Mouse (Mus musculus) heart, adult 9 months (tissue): ENCODE data around the gene 4931440F15Rik.
"Not testable (repeated sequence)": the region's sequence is repeated elsewhere in the genome, so short reads cannot be mapped to it uniquely, and the experiment has no call there.

ENCODE experiments used
- DNase-seq, 2 experiments: peaks; one replicate each; pipeline ENCODE4 v3.0.0; 2022; ENCODE audit warnings: low spot score in 2 of 2

4931440F15Rik gene

DNA sequence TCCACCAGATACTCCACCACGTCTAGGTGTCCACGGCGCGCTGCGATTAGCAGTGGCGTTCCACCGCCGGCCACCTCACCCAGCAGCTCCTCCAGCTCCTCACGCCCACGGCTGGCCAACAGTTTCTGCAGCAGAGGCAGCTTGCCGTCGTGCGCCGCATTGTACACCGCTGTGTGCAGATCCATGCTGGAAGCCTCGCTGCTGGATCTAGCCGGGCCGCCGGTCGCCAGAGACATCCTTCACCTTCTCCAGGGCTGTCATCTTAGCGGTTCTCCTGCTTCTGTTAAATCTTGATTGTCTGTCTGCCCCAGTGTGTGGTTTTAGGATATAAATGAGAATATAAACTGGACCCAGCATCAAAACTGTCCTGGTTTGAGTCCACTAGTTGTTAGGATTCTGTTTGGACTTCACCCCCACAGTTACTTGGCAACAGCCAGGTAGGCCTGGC is at the start of gene 4931440F15Rik:
4931440F15Rik (minus strand) TSS at position 398 of the 448 bp plus-strand sequence.
- not testable (repeated sequence) for DNase-seq

GRCm38 (mm10) chr11:29874781-29875180 is 49.3 kb upstream of the 4931440F15Rik start:
- peak; percentile 4 to 35 for DNase-seq

- DNase-seq, result no peak
These were observed 44.7 kb upstream of the 4931440F15Rik start for GRCm38 (mm10) chr11:29870174-29870573.

DNA sequence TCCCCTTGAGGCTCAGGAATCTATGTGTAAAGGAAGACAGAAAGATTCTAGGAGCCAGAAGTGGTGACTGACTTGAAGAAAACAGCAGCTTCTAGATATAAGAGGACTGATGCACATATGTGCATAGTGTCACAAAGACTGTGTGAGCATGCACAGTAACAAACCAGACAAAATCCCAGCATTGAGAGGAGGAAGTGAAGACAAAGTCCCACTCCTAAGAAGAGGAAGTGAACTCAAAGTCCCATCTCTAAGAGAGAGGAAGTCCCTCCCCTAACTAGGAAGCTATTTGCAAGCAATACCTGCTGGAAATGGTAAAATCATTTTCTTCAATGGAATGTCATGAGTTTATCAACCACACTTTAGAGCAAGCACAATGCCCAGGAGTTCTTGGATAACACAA is 38.8 kb upstream of the 4931440F15Rik start:
- DNase-seq, result no peak

DNA sequence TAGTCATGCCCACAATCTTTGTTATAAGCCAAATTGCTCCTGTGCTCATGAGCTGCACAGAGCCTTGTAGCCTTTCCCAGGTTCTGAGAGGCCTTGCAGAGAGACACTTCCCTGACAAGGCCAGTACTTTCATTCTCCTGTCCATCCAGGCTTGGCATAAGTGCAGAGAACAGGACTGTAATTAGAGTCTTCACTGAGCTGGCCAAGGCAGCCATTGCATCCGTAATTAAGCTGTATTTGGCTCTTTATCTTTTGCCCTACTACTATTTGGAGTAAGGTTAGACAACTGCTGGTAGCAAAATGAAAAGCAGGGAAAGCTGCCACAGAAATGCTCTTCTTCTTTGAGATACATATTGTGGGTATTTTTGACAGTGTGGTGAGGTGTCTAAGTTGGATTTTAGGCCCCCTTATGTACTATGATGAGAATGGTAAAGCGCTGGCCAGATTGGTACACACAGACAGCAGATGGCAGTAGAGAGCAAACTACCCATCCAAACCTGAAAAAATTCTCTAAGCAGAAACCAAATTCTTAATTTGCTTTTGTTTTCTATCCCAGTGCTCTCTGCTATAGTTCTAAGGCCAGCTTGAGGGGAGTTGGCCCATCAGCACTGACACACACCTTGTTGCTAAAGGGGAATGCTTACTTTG is 36.4 kb upstream of the 4931440F15Rik start:
- peak in 1 of 2 experiments; percentile 21 for DNase-seq

- DNase-seq, result no peak
These were observed 35.6 kb upstream of the 4931440F15Rik start for GRCm38 (mm10) chr11:29861040-29861439.

DNA sequence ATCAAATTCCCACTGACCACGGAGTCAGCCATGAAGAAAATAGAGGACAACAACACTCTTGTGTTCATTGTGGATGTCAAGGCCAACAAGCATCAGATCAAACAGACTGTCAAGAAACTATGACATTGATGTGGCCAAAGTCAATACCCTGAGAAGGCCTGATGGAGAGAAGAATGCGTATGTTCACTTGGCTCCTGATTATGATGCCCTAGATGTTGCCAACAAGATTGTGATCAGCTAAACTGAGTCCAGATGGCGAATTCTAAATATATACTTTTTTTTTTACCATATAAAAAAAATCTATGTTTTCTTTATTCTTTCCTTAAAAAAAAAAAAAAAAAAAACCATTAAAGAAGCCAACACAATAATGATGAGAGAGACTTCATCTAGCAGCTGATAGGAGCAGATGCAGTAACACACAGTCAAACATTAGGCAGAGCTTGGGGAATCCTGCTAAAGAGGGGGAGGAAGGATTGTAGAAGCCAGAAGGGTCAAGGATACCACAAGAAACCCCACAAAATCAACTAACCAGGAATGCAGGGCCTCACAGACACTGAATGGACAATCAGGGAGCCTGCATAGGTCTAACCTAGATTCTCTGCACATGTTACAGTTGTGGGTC is 15.2 kb upstream of the 4931440F15Rik start:
- no peak for DNase-seq

GRCm38 (mm10) chr11:29839781-29840180 is 14.3 kb upstream of the 4931440F15Rik start:
- DNase-seq, result peak; percentile 81 to 90

- no peak for DNase-seq
These were observed 11.6 kb upstream of the 4931440F15Rik start for GRCm38 (mm10) chr11:29837066-29837465.

- DNase-seq, result no peak
These were observed 2.3 kb upstream of the 4931440F15Rik start for GRCm38 (mm10) chr11:29827729-29828128.

DNA sequence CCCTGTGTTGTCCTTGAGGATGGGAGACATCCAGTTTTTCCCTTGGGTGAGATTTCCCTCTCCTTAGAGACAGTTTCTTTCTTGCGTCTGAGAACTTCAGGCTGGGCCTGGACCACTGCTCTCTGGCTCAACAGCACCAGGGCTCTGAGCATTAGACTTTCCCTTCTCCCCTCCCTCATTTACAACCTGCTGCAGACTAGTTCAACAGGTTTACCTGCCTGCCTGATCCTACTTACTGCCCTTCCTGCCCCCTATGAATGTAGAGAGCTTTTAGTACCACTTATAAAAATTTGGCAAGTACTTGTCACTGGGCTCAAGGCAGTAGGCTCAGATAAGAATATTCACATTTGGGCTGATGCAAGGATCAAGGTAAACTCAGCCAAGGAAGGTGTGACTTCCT is 533 bp upstream of the 4931440F15Rik start:
- DNase-seq, result no peak

GRCm38 (mm10) chr11:29824474-29825270 is 796 bp downstream of the 4931440F15Rik start:
- DNase-seq, result not testable (repeated sequence)

DNA sequence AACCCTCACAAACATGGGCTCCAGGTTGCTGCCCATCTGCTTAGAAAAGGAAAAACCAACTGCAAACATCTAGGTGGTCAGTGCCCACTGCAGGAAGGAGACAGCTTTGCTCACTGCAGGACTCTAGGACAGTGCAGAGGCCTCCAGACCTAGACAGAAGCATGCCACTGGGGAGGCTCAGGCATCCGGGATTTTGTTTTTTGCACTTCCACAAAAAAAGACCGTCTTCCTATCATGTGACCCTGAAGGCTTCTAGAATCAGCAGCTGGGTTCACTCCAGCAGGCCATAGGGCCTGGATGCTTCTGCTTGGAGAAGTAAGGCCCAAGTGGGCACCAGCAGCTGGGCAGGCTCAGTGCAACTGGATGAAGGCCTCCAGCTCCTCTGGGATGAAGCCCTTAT is 2.3 kb downstream of the 4931440F15Rik start:
- no peak for DNase-seq

- no peak for DNase-seq
These were observed 9.8 kb downstream of the 4931440F15Rik start for GRCm38 (mm10) chr11:29815670-29816069.

DNA sequence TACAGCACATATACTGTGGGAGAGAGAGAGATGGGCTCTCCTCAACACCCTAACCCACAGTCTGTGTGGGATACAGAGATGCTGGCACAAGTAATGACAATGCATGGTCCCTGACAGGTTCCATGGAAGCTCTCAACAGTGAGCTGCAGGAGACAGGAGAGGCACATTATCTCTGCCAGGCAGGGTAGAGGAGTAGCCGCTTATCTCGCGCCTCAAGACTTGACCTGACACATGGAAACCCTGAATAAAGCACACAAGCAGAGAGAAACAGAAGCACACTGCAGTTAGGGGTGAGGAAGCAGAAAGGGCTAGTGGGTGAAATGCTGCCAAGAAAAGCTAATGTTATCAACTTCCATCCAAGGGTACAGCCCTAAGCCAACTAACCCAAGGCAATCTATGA is 10.2 kb downstream of the 4931440F15Rik start:
- no peak for DNase-seq

DNA sequence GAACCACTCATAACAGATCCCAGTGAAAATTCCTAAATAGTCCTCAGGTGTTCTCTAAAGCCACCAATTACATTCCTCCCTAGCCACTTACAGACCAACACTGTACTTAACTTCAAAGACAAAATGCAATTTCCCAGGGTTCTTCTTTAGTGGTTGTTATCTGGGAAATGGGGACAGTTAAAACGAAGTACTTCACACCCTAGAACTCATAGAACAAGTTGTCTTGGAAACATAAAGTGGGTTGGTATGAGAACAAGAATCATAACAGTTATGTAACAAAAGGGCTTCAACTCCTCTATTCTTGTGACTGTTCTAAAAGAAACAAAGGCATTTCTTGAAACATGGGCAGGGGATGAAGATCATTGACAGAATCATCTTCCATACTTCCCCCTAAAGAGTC is 12.2 kb downstream of the 4931440F15Rik start:
- no peak for DNase-seq

GRCm38 (mm10) chr11:29812475-29812874 is 13.0 kb downstream of the 4931440F15Rik start:
- no peak for DNase-seq

DNA sequence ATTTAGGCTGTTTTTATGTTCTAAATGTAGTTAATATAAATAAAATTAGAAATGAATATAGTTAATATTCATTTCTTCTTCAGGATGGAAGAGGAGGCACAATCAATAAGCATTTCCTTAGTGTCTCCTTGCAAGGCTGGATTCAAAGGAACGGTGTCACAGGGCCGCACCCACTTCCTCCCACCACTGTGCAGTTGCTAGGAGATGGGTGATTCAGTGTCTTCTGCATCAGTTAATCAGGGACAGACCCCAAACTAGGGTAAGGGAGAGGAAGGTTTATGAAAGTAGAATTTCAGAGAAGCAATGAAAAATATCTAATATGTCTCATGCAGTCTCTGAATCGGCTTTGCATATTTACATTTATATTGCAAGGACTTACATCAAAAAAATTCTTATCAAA is 15.1 kb downstream of the 4931440F15Rik start:
- DNase-seq, result no peak

- DNase-seq, result no peak
These were observed 16.4 kb downstream of the 4931440F15Rik start for GRCm38 (mm10) chr11:29808981-29809589.

DNA sequence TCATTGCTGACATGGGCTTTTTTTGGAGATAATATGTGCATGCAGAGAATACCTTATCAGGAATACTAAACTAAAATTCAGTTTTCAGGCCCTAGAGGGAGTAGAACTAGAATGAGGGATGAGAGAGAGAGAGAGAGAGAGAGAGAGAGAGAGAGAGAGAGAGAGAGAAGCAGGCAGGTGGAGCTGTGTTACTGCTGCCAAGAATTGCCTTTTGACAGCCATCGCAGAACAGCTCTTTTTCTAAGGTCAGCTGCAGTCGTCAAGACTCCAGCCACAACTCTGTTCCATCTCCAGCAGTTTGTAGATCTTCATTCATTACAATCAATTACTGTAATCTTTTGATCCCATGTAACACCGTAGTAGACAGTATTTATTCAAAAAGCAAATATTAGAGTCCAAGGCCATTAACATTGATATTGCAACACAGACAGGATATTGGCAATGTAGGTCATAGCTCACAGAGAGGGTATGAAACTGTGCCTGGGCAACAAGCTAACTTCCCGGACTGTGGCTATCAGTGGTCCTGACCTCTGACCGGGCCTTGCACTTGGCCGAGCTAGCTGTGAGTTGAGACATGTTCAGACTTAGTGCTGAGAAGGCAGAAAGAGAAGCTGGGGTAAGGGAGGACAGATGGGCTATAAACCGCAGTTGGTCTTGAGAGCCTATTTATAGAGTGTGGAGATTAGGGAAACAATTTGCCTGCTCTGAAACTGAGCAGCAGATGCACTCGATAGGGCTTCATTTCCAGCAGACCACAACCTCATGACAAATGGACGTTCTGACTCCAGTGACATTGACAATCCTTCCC is 17.1 kb downstream of the 4931440F15Rik start:
- DNase-seq, result peak; percentile 63 to 66

DNA sequence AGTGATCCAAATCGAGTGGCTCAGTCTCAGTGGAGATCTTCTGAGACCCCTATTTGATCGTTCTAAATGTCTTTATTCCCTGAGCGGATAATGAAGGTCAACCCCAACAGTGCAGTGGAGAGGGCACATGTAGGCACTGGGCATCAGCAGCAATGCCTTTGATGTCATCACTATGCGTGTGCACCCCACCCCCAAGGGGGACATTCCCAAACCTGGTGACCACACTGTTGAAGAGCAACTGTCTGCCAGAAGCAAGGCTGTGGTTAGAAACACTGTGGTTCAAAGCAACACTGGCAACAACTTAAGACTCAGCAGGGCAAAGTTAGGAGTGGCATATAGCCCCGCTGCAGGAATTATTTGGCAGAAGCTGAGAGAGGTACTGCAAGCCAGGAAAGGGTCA is 18.1 kb downstream of the 4931440F15Rik start:
- no peak for DNase-seq
